Mouse (Mus musculus) heart, embryonic 12.5 days (tissue): ENCODE measurements around the gene Dysf. TPM values are rescaled to one million over a fixed set of nuclear protein-coding genes. Genes with fewer than 3 reads are reported as not detected.
A peak's percentile ranks its signal among the peaks of the same experiment; 100 is the strongest.

Experiments used
- ATAC-seq: fragments of 200-750 bp; cut with Nextera tagmentation; 2 replicates; pipeline ENCODE4 v1.8.0; 2017; ENCODE audit warnings: moderate TSS enrichment, moderate library complexity; ENCODE audit not compliant: insufficient number of reproducible peaks, low FRiP score
- H3K27ac ChIP-seq: fragments of 300-500 bp; sonication (generic); 2 replicates; pipeline ENCODE4 v1.5.1; 2016; ENCODE audit warnings: mild to moderate bottlenecking, moderate library complexity; ENCODE audit not compliant: poor library complexity, severe bottlenecking
- H3K27me3 ChIP-seq: fragments of 300-500 bp; sonication (generic); replicated peaks from 2 replicates; pipeline ENCODE4 v1.6.1; 2016; ENCODE audit warnings: mild to moderate bottlenecking, moderate library complexity
- H3K36me3 ChIP-seq: fragments of 300-500 bp; sonication (generic); 2 replicates; pipeline ENCODE4 v1.6.1; 2016; ENCODE audit warnings: mild to moderate bottlenecking, moderate library complexity
- H3K4me1 ChIP-seq: fragments of 300-500 bp; sonication (generic); replicated peaks from 2 replicates; pipeline ENCODE4 v1.6.1; 2016; ENCODE audit warnings: mild to moderate bottlenecking
- H3K4me2 ChIP-seq: fragments of 300-500 bp; sonication (generic); 2 replicates; pipeline ENCODE4 v1.6.1; 2016; ENCODE audit warnings: mild to moderate bottlenecking, moderate library complexity
- H3K4me3 ChIP-seq: fragments of 300-500 bp; sonication (generic); 2 replicates; pipeline ENCODE4 v1.5.1; 2016; ENCODE audit warnings: mild to moderate bottlenecking
- H3K9ac ChIP-seq: fragments of 300-500 bp; sonication (generic); 2 replicates; pipeline ENCODE4 v1.6.1; 2016; ENCODE audit warnings: mild to moderate bottlenecking, moderate library complexity
- H3K9me3 ChIP-seq: fragments of 300-500 bp; sonication (generic); replicated peaks from 2 replicates; pipeline ENCODE4 v1.6.1; 2016; ENCODE audit warnings: mild to moderate bottlenecking, moderate library complexity
- WGBS: fragments of 180-500 bp; shearing (Covaris S2); methylation state at CpG from one replicate; pipeline ENCODE4 v1.1.7; 2016; 5-methylcytosine and 5-hydroxymethylcytosine counted together
- polyA plus RNA-seq: library from polyadenylated mRNA; unstranded; fragments of >200 nt; fragmentation: Nextera tagmentation; extraction: Ambion mirVana; gene quantifications from 2 replicates; pipeline ENCODE4 v1.2.1, GENCODE M21; 2016

The Dysf gene
- polyA plus RNA-seq, 1 experiment from 2014 or later, result 17.6 TPM

DNA sequence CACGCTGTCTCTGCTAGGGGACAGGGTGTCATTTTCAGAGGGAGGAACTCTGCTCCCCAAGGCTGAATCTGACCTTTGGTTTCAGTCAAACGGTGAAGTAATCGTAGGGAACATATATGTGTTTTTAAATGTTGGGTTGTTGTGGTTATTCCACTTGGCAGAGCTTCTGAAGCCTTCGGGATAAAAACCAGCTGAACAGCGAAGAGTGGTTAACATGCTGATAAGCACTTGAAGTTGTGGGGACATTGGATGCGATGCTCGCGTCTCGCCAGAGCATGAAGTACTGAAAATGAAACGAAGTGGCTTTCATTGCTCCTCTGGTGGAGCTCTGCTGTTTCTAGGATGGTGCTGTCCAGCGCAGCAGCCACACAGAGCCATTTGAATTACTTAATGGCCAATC lies 102.7 kb downstream of the Dysf start:
- Histone ChIP-seq H3K27me3 (no peaks in the 10 kb centered on the region), H3K4me2 (no peak overlapping the region), H3K4me1 (peaks cover 24% of the 10 kb centered on the region), H3K4me3 (no peak overlapping the region), H3K9ac (no peak overlapping the region), H3K27ac (no peak overlapping the region), H3K36me3 (peaks cover 52% of the 10 kb centered on the region), H3K9me3 (no peaks in the 10 kb centered on the region)
- no peak for ATAC-seq
- 59% methylated on average over 11 of the region's 11 CpGs for WGBS

- ATAC-seq, result no peak
- Histone ChIP-seq H3K27me3 (no peaks in the 10 kb centered on the region), H3K36me3 (peaks cover 11% of the 10 kb centered on the region; the same call in 1 of the 2 replicates), H3K4me2 (no peak overlapping the region), H3K9me3 (no peaks in the 10 kb centered on the region), H3K27ac (no peak overlapping the region), H3K4me1 (peaks cover 13% of the 10 kb centered on the region; the same call in 1 of the 2 replicates), H3K4me3 (no peak overlapping the region), H3K9ac (no peak overlapping the region)
- WGBS, result 44% methylated on average over 24 of the region's 24 CpGs
Measured at GRCm38 (mm10) chr6:84119731-84120530, 111.5 kb downstream of the Dysf start.

DNA sequence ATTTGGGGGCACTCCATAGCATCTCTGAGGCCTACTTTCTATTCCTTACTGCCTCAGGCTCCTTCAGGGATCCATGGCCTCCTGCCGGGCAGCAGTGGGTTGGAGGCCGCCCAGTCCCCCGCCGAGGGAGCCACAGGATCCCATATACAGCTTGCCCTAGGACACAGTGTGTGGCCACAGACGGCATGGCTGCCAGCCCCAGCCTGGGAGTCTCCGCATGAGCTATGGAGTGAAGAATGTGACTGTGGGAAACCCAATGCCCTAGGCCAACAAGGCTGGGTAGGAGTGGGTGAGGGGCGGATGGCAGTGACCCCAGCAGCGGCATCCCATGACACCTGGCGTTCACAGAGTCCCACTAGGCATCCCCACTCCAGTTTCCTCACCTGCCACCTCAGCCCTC lies 116.2 kb downstream of the Dysf start:
- Histone ChIP-seq H3K4me2 (no peak overlapping the region), H3K4me1 (peaks cover 9% of the 10 kb centered on the region; the same call in 1 of the 2 replicates)
- no peak for ATAC-seq

GRCm38 (mm10) chr6:84125101-84125500 lies 116.7 kb downstream of the Dysf start:
- no peak overlapping the region for H3K4me2 ChIP-seq
- no peak overlapping the region for H3K9ac ChIP-seq
- peaks cover 7% of the 10 kb centered on the region for H3K36me3 ChIP-seq
- ATAC-seq, result no peak
- no peak overlapping the region for H3K27ac ChIP-seq
- no peaks in the 10 kb centered on the region for H3K9me3 ChIP-seq
- WGBS, result 79% methylated on average over 4 of the region's 4 CpGs
- no peaks in the 10 kb centered on the region for H3K27me3 ChIP-seq
- no peak overlapping the region for H3K4me3 ChIP-seq
- H3K4me1 ChIP-seq, result 0 out of 2 replicates have a peak, but pooled peaks cover 4% of the 10 kb centered on the region

More for the DNA sequence above, 116.2 kb downstream of the Dysf start:
- H3K9ac ChIP-seq, result no peak overlapping the region
- H3K27ac ChIP-seq, result no peak overlapping the region
- peaks cover 3% of the 10 kb centered on the region; the same call in 1 of the 2 replicates for H3K36me3 ChIP-seq
- WGBS, result 77% methylated on average over 9 of the region's 9 CpGs
- H3K4me3 ChIP-seq, result no peak overlapping the region
- no peaks in the 10 kb centered on the region for H3K9me3 ChIP-seq
- no peaks in the 10 kb centered on the region for H3K27me3 ChIP-seq

- Histone ChIP-seq H3K4me1 (peaks cover 13% of the 10 kb centered on the region), H3K4me2 (no peak overlapping the region), H3K27me3 (no peaks in the 10 kb centered on the region), H3K4me3 (no peak overlapping the region), H3K9ac (no peak overlapping the region), H3K36me3 (peaks cover 12% of the 10 kb centered on the region), H3K9me3 (no peaks in the 10 kb centered on the region), H3K27ac (no peak overlapping the region)
- 85% methylated on average over 2 of the region's 2 CpGs for WGBS
- ATAC-seq, result no peak
Measured at GRCm38 (mm10) chr6:84128229-84128628, 119.8 kb downstream of the Dysf start.

DNA sequence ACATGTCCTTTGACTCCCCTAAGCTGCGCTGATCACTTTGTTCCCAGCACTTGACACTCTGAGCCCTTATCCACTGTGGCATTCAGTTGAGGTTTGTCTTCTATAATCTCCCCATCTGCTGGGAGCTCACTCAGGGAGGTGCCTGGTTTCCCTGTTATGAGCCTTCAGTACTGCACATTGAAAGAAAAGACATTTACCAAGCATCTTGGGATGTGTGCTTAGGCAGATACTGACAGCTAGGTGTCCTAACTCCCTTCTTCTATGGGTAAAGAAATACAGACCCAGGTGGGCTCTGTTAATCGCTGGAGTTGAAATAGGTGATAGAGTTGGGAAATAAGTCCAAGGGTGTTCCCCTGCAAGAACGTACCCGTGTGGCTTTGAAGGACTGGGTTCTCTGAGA lies 122.5 kb downstream of the Dysf start:
- peak overlapping the region; percentile 13; the same call in 1 of the 2 replicates for H3K27ac ChIP-seq
- no peak overlapping the region for H3K4me3 ChIP-seq
- peaks cover 23% of the 10 kb centered on the region for H3K4me1 ChIP-seq
- ATAC-seq, result no peak
- 89% methylated on average over 4 of the region's 4 CpGs for WGBS
- H3K27me3 ChIP-seq, result no peaks in the 10 kb centered on the region
- no peak overlapping the region for H3K4me2 ChIP-seq
- H3K9ac ChIP-seq, result no peak overlapping the region
- H3K9me3 ChIP-seq, result no peaks in the 10 kb centered on the region
- H3K36me3 ChIP-seq, result peaks cover 12% of the 10 kb centered on the region

GRCm38 (mm10) chr6:84131539-84131938 lies 123.1 kb downstream of the Dysf start:
- 40% methylated on average over 9 of the region's 9 CpGs for WGBS
- no peaks in the 10 kb centered on the region for H3K9me3 ChIP-seq
- peaks cover 12% of the 10 kb centered on the region for H3K36me3 ChIP-seq
- no peak overlapping the region for H3K4me3 ChIP-seq
- ATAC-seq, result no peak; the same call in 1 of the 2 replicates
- no peaks in the 10 kb centered on the region for H3K27me3 ChIP-seq
- no peak overlapping the region for H3K9ac ChIP-seq
- peaks cover 23% of the 10 kb centered on the region for H3K4me1 ChIP-seq
- H3K27ac ChIP-seq, result peak overlapping the region; percentile 54
- H3K4me2 ChIP-seq, result no peak overlapping the region

GRCm38 (mm10) chr6:84133053-84133452 lies 124.7 kb downstream of the Dysf start:
- peaks cover 21% of the 10 kb centered on the region for H3K36me3 ChIP-seq
- H3K9me3 ChIP-seq, result no peaks in the 10 kb centered on the region
- H3K4me3 ChIP-seq, result no peak overlapping the region
- WGBS, result 63% methylated on average over 7 of the region's 7 CpGs
- H3K4me1 ChIP-seq, result peaks cover 23% of the 10 kb centered on the region
- ATAC-seq, result no peak
- H3K27ac ChIP-seq, result no peak overlapping the region
- H3K9ac ChIP-seq, result no peak overlapping the region
- no peaks in the 10 kb centered on the region for H3K27me3 ChIP-seq
- H3K4me2 ChIP-seq, result no peak overlapping the region

DNA sequence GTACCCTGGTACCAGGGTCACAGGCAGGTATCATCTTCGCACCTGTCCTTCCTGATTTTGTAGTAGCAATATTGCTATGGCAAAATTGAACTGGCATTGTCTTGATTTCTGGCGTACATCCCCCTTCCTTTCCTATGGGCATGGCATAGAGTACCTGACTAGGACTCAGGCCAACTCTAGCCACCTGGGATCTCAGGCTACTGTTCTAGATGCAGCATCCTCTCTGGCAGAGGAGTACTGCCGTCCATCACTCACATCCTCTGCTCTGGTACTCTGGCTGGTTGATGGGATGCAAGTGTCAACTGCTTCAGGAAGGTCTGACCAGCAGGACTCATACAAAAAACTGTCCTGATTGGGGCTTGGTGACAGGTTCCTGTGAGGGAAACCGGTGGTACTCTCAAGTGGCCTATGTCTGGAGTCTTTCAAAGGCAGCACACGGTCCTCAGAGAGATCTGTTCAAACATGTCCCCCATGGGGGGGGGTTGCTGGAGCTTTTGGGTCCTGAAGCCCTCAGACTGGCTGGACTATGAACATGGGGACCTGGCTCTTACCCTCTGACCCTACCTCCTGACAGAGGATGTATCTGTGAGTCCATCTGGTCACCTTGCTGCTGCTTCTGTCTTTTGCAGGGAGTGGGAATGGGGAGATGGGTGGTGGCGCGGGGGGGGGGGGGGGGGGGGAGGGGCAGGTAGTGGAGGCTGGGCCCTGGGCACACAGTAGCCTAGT lies 125.8 kb downstream of the Dysf start:
- H3K27me3 ChIP-seq, result no peaks in the 10 kb centered on the region
- no peak overlapping the region for H3K9ac ChIP-seq
- H3K9me3 ChIP-seq, result no peaks in the 10 kb centered on the region
- peaks cover 23% of the 10 kb centered on the region for H3K4me1 ChIP-seq
- H3K4me3 ChIP-seq, result no peak overlapping the region
- peaks cover 23% of the 10 kb centered on the region for H3K36me3 ChIP-seq
- H3K4me2 ChIP-seq, result no peak overlapping the region
- ATAC-seq, result no peak
- H3K27ac ChIP-seq, result peak overlapping the region; percentile 16; the same call in 1 of the 2 replicates
- 54% methylated on average over 5 of the region's 7 CpGs for WGBS

DNA sequence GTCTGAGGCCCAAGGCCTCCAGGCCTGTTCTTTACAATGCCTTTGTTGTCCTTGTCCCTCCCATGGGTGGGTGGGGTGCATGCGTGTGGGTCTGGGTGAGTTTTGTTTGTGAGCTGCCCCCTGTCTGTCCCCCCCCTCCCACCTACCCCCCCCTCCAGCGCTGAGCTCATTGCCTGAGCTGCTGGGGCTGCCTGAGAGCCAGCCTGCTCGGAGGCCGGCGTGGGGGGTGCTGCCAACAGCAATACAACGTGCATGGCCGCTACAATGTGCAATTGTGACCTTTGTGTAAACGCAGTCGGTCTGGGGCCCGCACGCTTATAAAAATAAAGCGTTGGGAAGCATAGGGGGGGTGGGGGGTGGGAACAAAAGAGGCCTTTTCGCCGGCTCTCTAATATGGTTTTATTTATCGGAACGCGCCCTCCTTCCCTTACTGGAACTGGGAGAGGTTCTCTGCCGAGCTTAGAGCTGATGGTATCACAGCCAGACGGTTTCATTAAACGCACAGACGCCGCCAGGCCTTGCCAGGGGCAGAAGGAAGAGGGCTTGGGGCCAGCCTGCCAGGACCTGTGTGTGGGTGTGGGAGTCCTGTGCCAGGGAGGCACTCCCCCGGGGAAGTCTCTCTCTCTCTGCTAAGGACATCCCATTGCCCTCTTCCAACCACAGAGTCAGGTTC lies 126.5 kb downstream of the Dysf start:
- Histone ChIP-seq H3K36me3 (peaks cover 18% of the 10 kb centered on the region), H3K4me3 (no peak overlapping the region), H3K4me2 (no peak overlapping the region), H3K9ac (no peak overlapping the region), H3K27me3 (no peaks in the 10 kb centered on the region), H3K27ac (peak overlapping the region; percentile 41; the same call in 1 of the 2 replicates), H3K9me3 (no peaks in the 10 kb centered on the region), H3K4me1 (peaks cover 27% of the 10 kb centered on the region)
- ATAC-seq, result peak; percentile 48; the same call in 1 of the 2 replicates
- 58% methylated on average over 23 of the region's 23 CpGs for WGBS

DNA sequence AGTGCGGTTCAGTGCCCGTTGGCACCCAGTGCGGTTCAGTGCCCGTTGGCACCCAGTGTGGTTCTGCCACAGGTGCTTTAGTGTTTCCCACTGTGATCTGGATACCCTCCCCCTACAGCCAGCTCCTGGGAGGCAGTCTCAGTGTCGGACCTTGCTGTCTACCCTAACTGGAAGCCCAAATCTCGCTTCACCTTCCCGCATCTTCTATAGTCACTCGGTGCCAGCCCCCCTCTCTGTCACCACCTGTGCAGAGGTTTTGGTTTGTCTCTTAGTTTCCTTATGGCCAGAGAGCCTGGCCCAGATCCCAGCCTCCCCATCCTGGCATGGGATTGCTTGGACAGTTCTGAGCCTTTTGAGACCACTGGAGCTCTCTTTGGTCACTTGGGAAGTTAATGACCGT lies 127.3 kb downstream of the Dysf start:
- Histone ChIP-seq H3K4me2 (no peak overlapping the region), H3K4me1 (peaks cover 32% of the 10 kb centered on the region), H3K27ac (no peak overlapping the region), H3K4me3 (no peak overlapping the region), H3K9me3 (no peaks in the 10 kb centered on the region), H3K27me3 (no peaks in the 10 kb centered on the region), H3K9ac (no peak overlapping the region), H3K36me3 (peaks cover 23% of the 10 kb centered on the region; the same call in 1 of the 2 replicates)
- ATAC-seq, result no peak
- WGBS, result 86% methylated on average over 9 of the region's 9 CpGs
